Mouse (Mus musculus): Measurements from ENCODE around the gene Cdc42ep2.

GRCm38 (mm10) chr19:5935691-5936090, 11.1 kb upstream of the Cdc42ep2 start:
- no peak for TF ChIP-seq CTCF (IDR thresholded peaks at IDR 0.05; ENCODE audit: control insufficient read depth, insufficient read depth, low read length)
- TF ChIP-seq POLR2A (IDR thresholded peaks at IDR 0.05; ENCODE audit: borderline replicate concordance, control insufficient read depth, low read depth, low read length) = no peak

Measured in bone marrow, adult 2 months (tissue).